Mouse (Mus musculus) limb, embryonic 11.5 days (tissue): Measurements from ENCODE around the gene Zfp383. TPM values are rescaled to one million over a fixed set of nuclear protein-coding genes. Genes with fewer than 3 reads are reported as not detected.

Experiments used
- microRNA-seq: library from miRNA; unstranded; fragments of <30 nt; microRNA quantifications from one replicate; pipeline ENCODE4, GENCODE M21; 2016
- polyA plus RNA-seq: library from polyadenylated mRNA; unstranded; fragments of >200 nt; fragmentation: Nextera tagmentation; extraction: Ambion mirVana; gene quantifications from 2 replicates; pipeline ENCODE4 v1.2.1, GENCODE M21; 2014

Gene Zfp383
- polyA plus RNA-seq, 1 experiment from 2014 or later = 7.6 TPM

Small RNA genes lying within 50 kb of the gene (microRNA-seq; reads per million reads assigned to microRNA genes)
- gene Mir7668 = not detected

Other genes with a start within 250 kb of the Zfp383 start
- gene Catsperg2, start 181.2 kb upstream of the Zfp383 start, polyA plus RNA-seq = not detected in 2 replicates
- 13.6 and 13.8 TPM in 2 replicates for gene Zfp84, start 139.7 kb upstream of the Zfp383 start, polyA plus RNA-seq
- 8.9 and 9.0 TPM in 2 replicates for gene Zfp30, start 124.2 kb upstream of the Zfp383 start, polyA plus RNA-seq
- gene Zfp790, start 92.1 kb upstream of the Zfp383 start, polyA plus RNA-seq = 17.1 and 19.5 TPM in 2 replicates
- gene Zfp940, start 54.6 kb upstream of the Zfp383 start, polyA plus RNA-seq = 9.8 TPM in 2 replicates
- gene Zfp420, start 48.2 kb upstream of the Zfp383 start, polyA plus RNA-seq = 10.0 and 12.5 TPM in 2 replicates
- gene Zfp27, start 1.7 kb upstream of the Zfp383 start, polyA plus RNA-seq = 12.6 and 13.5 TPM in 2 replicates
- gene Zfp74, start 45.9 kb downstream of the Zfp383 start, polyA plus RNA-seq = 16.6 and 17.0 TPM in 2 replicates
- 25.2 and 30.5 TPM in 2 replicates for gene Zfp568, start 75.7 kb downstream of the Zfp383 start, polyA plus RNA-seq
- 3.8 and 4.0 TPM in 2 replicates for gene Zfp14, start 143.2 kb downstream of the Zfp383 start, polyA plus RNA-seq
- 4.3 and 4.7 TPM in 2 replicates for gene Zfp82, start 164.7 kb downstream of the Zfp383 start, polyA plus RNA-seq
- gene Gm26920, start 182.2 kb downstream of the Zfp383 start, polyA plus RNA-seq = 3.2 and 4.6 TPM in 2 replicates
- gene Zfp566, start 182.3 kb downstream of the Zfp383 start, polyA plus RNA-seq = 17.0 and 19.7 TPM in 2 replicates
- gene Zfp260, start 186.6 kb downstream of the Zfp383 start, polyA plus RNA-seq = 142 and 150 TPM in 2 replicates
- gene Zfp382, start 213.7 kb downstream of the Zfp383 start, polyA plus RNA-seq = 6.5 and 8.6 TPM in 2 replicates